Mouse (Mus musculus): ENCODE measurements around the gene Acbd4.

Gene Acbd4

DNA sequence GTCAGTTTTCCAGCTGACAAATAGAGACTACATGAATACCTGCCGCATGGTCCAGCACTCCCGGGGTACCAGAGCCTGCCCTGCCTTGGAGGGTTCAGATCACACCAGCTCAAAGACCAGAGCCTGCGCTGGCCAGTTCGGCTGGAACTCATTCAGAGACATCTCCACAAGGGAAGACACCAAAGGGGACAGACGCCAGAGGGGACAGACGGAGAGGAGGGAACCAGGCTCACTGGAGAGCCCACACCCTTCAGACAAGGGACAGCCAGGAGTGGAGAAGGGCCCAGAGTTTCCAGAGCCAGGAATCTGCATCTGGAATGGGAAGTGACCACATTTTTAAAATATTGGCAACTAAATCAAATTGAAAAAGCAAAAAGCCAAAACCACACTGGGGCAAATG lies 19.9 kb upstream of the Acbd4 start:
- no peak for DNase-seq (ENCODE audit: low read depth in 2 of 2, low spot score in 2 of 2)

DNA sequence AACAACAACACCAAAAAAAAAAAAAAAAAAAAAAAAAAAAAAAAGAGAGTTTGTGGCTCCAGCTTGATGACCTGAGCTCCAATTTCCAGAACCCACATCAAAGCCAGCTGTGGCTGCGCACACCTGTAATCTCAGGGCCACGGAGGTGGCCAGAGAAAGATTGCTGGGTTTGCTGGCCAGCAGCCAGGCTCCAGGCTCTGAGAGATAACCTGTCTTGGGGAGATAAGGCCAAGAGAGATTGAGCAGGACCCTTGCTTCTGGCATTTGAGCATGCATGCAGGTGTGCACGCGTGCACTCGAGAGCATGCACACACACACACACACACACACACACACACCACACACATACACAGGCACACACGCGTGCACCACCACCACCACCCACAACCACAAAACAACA lies 8.2 kb upstream of the Acbd4 start:
- DNase-seq (ENCODE audit: low read depth in 2 of 2, low spot score in 2 of 2): no peak

- DNase-seq (ENCODE audit: low read depth in 2 of 2, low spot score in 2 of 2): no peak
Measured at GRCm38 (mm10) chr11:103093862-103094833, 7.3 kb upstream of the Acbd4 start.

- DNase-seq (ENCODE audit: low read depth in 2 of 2, low spot score in 2 of 2): no peak
Measured at GRCm38 (mm10) chr11:103095107-103095670, 6.3 kb upstream of the Acbd4 start.

DNA sequence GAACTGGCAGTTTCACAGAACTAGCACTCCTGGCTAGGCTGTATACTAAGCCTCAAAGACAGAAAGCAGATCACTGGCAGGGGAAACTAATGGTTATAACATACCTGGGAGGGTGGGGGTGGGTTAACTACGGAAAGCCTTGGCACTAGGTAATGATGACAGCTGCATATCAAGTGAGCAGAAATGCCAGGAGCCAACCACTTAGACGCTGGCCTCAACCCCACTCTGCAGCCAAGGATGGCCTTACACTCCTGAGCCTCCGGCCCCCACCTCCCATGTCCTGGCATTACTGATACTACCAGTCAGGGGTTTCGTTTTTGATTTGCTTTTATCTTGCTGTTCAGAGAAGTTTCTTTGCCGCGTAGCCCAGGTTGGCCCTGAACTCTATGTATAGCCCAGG lies 5.7 kb upstream of the Acbd4 start:
- no peak for DNase-seq (ENCODE audit: low read depth in 2 of 2, low spot score in 2 of 2)

GRCm38 (mm10) chr11:103096979-103097894 lies 4.2 kb upstream of the Acbd4 start:
- no peak for DNase-seq (ENCODE audit: low read depth in 2 of 2, low spot score in 2 of 2)

DNA sequence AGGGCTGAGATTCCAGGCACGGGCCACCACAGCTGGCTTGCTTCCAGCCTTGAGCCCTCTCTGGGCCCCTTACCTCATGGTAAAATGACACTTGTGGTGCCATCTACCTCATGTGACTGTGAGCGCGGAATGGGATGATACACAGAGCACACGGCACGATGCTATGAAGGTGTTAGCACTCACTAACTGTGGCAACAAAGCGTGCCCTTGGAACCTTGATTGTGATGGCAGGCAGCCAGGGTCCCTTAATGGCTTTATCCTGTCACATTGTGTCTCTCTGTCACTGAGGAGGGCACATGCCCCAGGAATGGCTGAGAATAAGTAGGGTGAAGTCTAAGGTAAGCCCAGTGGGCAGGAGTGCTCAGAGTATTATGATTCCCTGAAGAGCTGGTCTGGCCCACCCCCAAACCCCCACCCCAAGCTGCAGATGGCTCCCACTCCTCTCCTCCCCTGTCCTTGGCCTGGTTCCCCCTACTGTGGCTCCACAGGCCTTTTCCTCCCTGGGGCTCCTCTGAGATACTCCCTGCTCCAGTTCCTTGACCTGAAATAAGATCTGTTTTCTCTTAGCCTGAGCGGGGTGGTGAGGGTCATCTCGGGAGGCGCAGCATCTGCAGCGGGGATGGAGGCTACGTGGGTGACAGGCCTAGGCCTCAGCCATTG lies 2.8 kb upstream of the Acbd4 start:
- no peak for DNase-seq (ENCODE audit: low read depth in 2 of 2, low spot score in 2 of 2)

DNA sequence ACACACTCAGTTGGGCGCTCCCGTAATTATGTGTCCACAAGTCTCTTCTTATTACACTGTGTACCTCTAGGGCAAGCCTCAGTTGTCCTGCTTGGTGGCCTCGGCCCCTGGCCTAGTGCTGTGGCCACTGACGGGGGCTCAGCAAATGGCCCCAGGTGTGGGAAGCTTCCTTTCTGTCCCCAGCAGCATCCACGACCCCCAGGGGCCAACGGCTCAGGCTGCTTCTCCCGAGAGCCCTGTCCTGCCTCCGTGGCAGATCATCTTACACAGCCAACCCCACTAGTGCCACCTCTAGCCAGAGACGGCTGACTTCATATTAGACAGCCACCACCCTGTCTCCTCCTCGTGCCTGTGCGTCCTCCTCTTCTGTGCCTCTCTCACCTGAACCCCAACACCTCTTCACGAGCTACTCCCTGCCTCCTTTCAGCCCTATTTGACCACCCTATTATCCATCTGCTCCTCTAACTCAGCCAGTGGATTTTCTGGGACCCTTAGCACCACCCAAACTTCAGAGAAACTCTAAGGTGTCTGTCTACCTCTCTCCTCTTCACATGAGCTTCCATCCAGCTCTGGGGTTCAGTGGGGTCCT lies 2.0 kb upstream of the Acbd4 start:
- DNase-seq (ENCODE audit: low read depth in 2 of 2, low spot score in 2 of 2): no peak

GRCm38 (mm10) chr11:103100361-103100760 lies 1.1 kb upstream of the Acbd4 start:
- DNase-seq (ENCODE audit: low read depth in 2 of 2, low spot score in 2 of 2): no peak

DNA sequence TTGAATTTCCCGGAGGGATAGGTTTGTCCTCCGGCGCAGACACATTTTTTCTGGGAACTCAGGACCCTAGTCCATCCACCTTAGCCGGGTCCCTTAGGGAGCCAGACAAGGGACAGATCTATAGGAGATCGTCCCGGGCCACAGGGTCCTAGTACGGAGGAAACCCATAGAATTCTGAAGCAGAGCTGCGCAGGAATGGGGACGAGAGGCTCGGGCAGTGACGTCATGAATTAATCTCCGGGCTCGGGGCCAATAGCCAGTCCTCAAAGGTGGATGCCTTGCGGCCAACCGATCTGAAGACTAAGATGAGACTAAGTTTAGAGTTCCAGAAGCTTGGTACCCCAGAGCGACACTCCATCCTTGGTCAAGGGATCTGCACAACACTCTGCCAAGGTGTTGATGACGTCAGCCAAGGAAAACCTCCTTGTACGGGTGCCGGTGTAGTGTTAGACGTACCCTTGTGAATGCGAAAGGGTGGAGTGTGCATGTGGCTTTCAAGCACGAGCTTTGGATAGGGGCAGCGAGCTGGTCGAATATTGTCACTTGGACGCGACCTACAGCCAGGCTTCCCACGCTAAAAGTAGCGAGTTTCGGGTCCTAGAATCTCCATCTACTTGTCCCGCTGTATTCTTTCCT lies 502 bp downstream of the Acbd4 start:
- peak in 1 of 2 experiments; percentile 28 for DNase-seq (ENCODE audit: low read depth in 2 of 2, low spot score in 2 of 2)

GRCm38 (mm10) chr11:103102725-103103349 lies 1.4 kb downstream of the Acbd4 start:
- peak; percentile 99 for DNase-seq (ENCODE audit: low read depth in 2 of 2, low spot score in 2 of 2)

DNA sequence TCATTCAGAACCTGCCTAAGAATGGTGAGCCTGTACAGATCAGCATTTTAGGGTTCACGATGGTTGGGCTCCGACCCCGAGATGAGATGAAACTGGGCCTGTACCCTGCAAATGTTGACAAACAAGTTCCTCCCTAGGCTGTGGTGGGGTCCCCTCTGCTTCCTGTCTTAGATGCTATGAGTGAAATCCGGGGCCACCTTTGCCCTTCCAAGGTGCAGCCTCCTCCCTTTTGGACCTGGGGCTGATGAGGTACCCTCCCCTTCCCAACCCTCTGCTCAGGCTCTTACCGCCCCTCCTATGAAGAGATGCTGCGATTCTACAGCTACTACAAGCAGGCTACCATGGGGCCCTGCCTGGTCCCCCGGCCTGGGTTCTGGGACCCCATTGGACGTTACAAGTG lies 2.1 kb downstream of the Acbd4 start:
- DNase-seq (ENCODE audit: low read depth in 2 of 2, low spot score in 2 of 2): no peak

DNA sequence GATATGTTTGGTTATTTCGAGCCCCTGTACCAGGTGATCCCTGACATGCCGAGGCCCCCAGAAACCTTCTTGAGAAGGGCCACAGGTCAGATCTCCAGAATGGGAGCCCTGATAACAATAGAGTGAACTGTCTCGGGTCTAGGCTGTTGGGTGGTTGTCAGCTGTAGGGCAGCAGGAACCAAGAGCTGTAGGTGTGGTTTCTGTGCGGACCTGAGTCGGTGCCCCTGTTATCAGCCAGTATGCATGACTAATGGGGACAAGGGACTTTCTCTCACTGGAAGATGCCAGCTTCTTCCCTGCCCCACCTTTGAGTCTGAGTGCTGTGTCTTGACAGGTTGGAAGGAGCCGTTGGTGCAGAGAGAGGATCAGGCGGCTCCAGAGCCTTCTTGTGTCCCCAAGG lies 3.0 kb downstream of the Acbd4 start:
- DNase-seq (ENCODE audit: low read depth in 2 of 2, low spot score in 2 of 2): no peak

- no peak for DNase-seq (ENCODE audit: low read depth in 2 of 2, low spot score in 2 of 2)
Measured at GRCm38 (mm10) chr11:103105180-103105725, 3.8 kb downstream of the Acbd4 start.

DNA sequence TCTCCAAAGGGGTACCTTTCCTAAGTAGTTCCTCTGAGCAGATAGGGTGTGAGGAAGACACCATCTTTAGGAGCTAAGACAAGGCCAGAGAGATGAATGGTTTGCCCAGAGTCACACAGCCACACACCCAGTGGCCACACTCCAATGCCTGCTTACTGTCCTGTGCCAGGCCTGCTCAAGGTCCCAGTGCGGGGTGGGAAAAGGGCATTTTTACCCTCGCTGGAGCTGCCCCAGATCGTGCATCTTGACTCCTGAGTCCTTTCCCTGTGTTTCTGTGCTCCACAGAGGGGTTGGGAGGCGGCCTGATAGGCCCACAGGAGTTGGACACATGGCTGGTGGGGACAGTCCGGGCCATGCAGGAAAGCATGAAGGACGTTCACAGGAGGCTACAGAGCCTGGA lies 4.3 kb downstream of the Acbd4 start:
- no peak for DNase-seq (ENCODE audit: low read depth in 2 of 2, low spot score in 2 of 2)

DNA sequence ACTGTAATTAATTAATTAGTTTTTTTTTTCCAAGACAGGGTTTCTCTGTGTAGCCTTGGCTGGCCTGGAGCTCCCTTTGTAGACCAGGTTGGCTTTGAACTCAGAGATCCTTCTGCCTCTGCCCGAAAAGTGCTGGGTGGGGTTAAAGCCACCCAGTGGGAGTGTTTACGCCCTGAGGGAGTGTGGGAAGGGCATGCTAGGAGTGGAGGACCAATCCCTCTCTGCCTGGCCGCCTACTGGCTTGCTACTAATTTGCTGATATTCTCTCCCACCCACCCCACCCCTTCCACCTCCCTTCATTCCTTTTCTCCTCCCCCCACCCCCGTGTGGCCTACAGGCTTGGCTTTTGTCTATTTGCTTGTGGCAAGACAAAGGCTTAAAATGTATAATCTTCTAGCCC lies 4.9 kb downstream of the Acbd4 start:
- no peak for DNase-seq (ENCODE audit: low read depth in 2 of 2, low spot score in 2 of 2)

DNA sequence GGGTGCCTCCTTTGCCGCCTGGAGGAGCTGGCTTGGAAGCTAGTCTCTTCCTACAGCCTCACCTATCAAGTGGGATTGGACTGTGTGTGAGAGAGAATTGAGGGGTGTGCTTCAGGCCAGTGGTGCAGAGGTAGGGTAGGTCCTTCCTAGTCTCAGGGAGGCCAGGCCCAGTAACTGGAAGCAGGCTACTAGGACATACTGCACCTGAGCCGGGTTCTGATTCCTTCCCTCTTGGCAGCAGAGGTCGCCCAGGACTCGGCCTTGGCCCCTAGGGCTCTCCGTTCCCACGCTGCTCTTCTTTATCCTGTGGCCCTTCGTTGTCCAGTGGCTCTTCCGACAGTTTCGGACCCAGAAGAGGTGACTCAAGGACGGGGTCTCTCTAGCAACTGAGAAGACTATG lies 9.8 kb downstream of the Acbd4 start:
- no peak for DNase-seq (ENCODE audit: low read depth in 2 of 2, low spot score in 2 of 2)

DNA sequence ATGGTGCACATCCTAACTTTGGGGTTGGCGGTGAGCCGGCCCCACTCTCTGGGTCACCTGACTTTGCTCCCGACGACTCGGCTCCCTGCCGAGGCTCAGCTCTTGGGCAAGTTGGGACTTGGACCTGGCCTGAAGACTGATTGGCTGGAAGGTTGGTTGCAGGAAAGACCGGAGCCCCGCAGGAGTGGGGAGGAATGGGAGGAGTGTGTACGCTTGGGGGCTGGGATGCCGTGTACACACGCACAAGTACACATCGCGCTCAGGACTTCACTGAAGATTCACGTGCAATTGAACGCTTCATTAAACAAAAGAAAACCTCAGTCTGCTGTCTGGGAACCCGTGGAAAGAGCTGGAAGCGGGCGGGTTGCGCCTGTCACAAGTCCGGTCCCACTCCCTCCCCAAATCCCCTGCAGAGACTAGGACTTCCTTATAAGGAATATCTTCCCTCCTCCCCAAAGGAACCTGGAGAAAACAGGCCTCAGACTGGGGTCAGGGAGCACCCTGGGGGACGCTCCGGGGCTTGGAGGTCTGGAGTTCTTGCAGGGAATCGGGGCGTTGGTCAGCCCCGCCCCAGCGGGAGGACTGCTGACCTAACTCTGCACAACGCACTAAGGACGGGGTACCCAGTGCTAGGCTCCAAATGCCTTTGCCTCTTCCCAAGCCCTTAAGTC lies 10.5 kb downstream of the Acbd4 start:
- no peak for DNase-seq (ENCODE audit: low read depth in 2 of 2, low spot score in 2 of 2)

DNA sequence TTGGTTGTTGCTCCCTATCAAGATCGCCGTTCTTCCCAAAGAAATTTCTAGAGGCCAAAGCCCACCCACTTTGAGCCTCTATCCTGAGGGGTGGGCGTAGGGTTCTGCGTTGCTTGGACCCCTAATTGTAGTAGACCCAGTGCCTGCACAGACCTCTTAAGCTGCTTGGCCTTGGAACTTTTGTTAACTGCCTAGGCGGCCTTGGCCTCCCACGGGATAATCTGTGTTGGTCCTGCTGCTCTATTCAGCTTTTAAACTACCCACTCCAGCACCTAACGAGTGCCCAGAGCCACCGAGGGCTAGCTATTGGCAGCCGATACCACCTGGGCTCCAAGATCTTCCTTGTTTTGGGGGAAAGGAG lies 11.1 kb downstream of the Acbd4 start:
- no peak for DNase-seq (ENCODE audit: low read depth in 2 of 2, low spot score in 2 of 2)
